Mouse (Mus musculus) midbrain, embryonic 15.5 days (tissue): Measurements from ENCODE around the gene Mip. TPM values are rescaled to one million over a fixed set of nuclear protein-coding genes. Genes with fewer than 3 reads are reported as not detected.
A peak's percentile ranks its signal among the peaks of the same experiment; 100 is the strongest.

Experiments
- ATAC-seq: fragments of 200-750 bp; cut with Nextera tagmentation; replicated peaks from 2 replicates; pipeline ENCODE4 v1.8.0; 2017; ENCODE audit warnings: moderate TSS enrichment
- H3K27ac ChIP-seq: fragments of 300-500 bp; sonication (generic); 2 replicates; pipeline ENCODE4 v1.5.1; 2015; ENCODE audit warnings: mild to moderate bottlenecking, inconsistent platforms
- H3K27me3 ChIP-seq: fragments of 300-500 bp; sonication (generic); replicated peaks from 2 replicates; pipeline ENCODE4 v1.6.1; 2015; ENCODE audit warnings: inconsistent platforms
- H3K36me3 ChIP-seq: fragments of 300-500 bp; sonication (generic); replicated peaks from 2 replicates; pipeline ENCODE4 v1.6.1; 2015; ENCODE audit warnings: inconsistent platforms
- H3K4me1 ChIP-seq: fragments of 300-500 bp; sonication (generic); 2 replicates; pipeline ENCODE4 v1.6.1; 2015; ENCODE audit warnings: inconsistent platforms
- H3K4me2 ChIP-seq: fragments of 300-500 bp; sonication (generic); 2 replicates; pipeline ENCODE4 v1.6.1; 2015; ENCODE audit warnings: inconsistent platforms, mild to moderate bottlenecking, moderate library complexity
- H3K4me3 ChIP-seq: fragments of 300-500 bp; sonication (generic); 2 replicates; pipeline ENCODE4 v1.5.1; 2015; ENCODE audit warnings: mild to moderate bottlenecking, inconsistent platforms
- H3K9ac ChIP-seq: fragments of 300-500 bp; sonication (generic); 2 replicates; pipeline ENCODE4 v1.6.1; 2015; ENCODE audit warnings: mild to moderate bottlenecking, inconsistent platforms
- H3K9me3 ChIP-seq: fragments of 300-500 bp; sonication (generic); 2 replicates; pipeline ENCODE4 v1.6.1; 2016; ENCODE audit warnings: inconsistent platforms
- WGBS: fragments of 180-500 bp; shearing (Covaris S2); methylation state at CpG from one replicate; pipeline ENCODE4 v1.1.7; 2015; ENCODE audit warnings: mixed read lengths; 5-methylcytosine and 5-hydroxymethylcytosine counted together
- polyA plus RNA-seq: library from polyadenylated mRNA; unstranded; fragments of >200 nt; fragmentation: Nextera tagmentation; extraction: Ambion mirVana; gene quantifications from 2 replicates; pipeline ENCODE4 v1.2.1, GENCODE M21; 2015

The Mip gene
- polyA plus RNA-seq, 1 experiment from 2014 or later = 0.09 TPM

- Histone ChIP-seq H3K4me1 (peaks cover 14% of the 10 kb centered on the region), H3K36me3 (0 out of 2 replicates have a peak, but pooled peaks cover 4% of the 10 kb centered on the region), H3K4me3 (no peak overlapping the region), H3K27me3 (no peaks in the 10 kb centered on the region), H3K9me3 (no peaks in the 10 kb centered on the region), H3K27ac (no peak overlapping the region), H3K4me2 (no peak overlapping the region), H3K9ac (no peak overlapping the region)
- WGBS = 49% methylated on average over 4 of the region's 4 CpGs
- no peak for ATAC-seq
Observed at GRCm38 (mm10) chr10:128236321-128236720, 10.7 kb downstream of the Mip start.

DNA sequence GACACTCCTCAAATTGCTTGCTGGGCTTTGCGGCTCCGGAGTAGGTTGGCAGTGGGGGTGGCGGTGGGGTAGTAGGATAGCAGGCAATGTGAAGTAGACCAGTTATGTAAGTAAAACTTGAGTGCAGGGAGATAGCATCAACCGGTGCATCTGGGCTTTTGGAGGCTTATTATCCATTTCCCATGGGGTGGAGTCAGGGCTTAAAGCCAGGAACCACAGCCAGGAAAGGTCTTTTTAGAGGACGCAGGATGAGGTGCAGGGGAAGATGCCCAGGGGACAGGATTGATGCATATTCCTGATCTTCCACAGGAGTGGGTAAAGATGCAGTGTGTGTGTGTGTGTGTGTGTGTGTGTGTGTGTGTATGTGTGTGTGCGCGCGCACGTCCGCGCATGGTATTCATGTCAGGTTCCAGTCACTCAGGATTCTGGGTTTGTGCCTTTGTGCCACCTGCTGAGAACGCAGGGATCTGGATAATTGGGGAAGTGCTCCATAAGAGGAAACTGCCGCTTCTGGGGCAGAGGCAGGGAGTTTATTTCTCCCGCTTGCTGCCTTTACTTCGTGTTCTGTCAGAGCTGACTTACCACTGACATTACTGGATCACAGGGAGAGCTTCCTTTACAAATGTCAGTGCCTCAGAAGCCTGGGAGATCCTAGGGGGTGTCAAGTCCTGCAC is 12.3 kb downstream of the Mip start:
- peaks cover 5% of the 10 kb centered on the region; the same call in 1 of the 2 replicates for H3K36me3 ChIP-seq
- H3K4me3 ChIP-seq = no peak overlapping the region
- H3K4me2 ChIP-seq = no peak overlapping the region
- ATAC-seq = no peak
- peaks cover 7% of the 10 kb centered on the region; the same call in 1 of the 2 replicates for H3K4me1 ChIP-seq
- H3K9me3 ChIP-seq = no peaks in the 10 kb centered on the region
- no peak overlapping the region for H3K9ac ChIP-seq
- 70% methylated on average over 15 of the region's 15 CpGs for WGBS
- 0 out of 2 replicates have a peak overlapping the region, but pooled peaks have one; percentile 11 for H3K27ac ChIP-seq
- no peaks in the 10 kb centered on the region for H3K27me3 ChIP-seq

- Histone ChIP-seq H3K4me2 (no peak overlapping the region), H3K4me1 (0 out of 2 replicates have a peak, but pooled peaks cover 6% of the 10 kb centered on the region), H3K27me3 (no peaks in the 10 kb centered on the region), H3K36me3 (peaks cover 8% of the 10 kb centered on the region; the same call in 1 of the 2 replicates), H3K27ac (no peak overlapping the region), H3K4me3 (no peak overlapping the region), H3K9me3 (no peaks in the 10 kb centered on the region), H3K9ac (no peak overlapping the region)
- no peak for ATAC-seq
- WGBS = 97% methylated on average over 4 of the region's 4 CpGs
Observed at GRCm38 (mm10) chr10:128239140-128239539, 13.5 kb downstream of the Mip start.

GRCm38 (mm10) chr10:128240131-128240530 is 14.5 kb downstream of the Mip start:
- no peak for ATAC-seq
- Histone ChIP-seq H3K9me3 (no peaks in the 10 kb centered on the region), H3K27me3 (no peaks in the 10 kb centered on the region), H3K36me3 (peaks cover 8% of the 10 kb centered on the region; the same call in 1 of the 2 replicates), H3K4me2 (no peak overlapping the region), H3K4me3 (no peak overlapping the region), H3K4me1 (0 out of 2 replicates have a peak, but pooled peaks cover 6% of the 10 kb centered on the region), H3K9ac (no peak overlapping the region), H3K27ac (no peak overlapping the region)
- 92% methylated on average over 18 of the region's 18 CpGs for WGBS

DNA sequence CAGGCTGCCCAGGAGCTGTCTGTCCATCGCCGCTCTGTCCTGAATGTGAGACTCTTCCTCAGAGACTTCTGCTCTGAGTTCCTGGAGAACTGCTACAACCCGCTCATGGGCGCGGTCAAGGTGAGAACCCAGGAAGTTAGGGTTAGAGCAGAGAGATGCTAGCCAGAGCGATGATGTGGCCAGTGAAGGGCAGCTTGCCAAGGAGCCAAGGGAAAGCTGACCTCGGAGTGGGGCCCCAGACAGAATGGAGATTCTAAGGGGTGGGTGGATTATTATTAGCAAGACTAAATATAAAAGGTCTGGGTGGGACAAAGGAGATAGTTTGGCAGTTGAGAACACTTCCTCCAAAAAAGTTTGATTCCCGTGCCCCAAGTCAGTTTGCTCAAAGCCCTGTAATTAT is 17.6 kb downstream of the Mip start:
- ATAC-seq = no peak
- 0 out of 2 replicates have a peak, but pooled peaks cover 2% of the 10 kb centered on the region for H3K4me1 ChIP-seq
- WGBS = 97% methylated on average over 8 of the region's 8 CpGs
- H3K27ac ChIP-seq = no peak overlapping the region
- H3K9me3 ChIP-seq = no peaks in the 10 kb centered on the region
- peaks cover 9% of the 10 kb centered on the region; the same call in 1 of the 2 replicates for H3K36me3 ChIP-seq
- H3K4me2 ChIP-seq = no peak overlapping the region
- H3K27me3 ChIP-seq = no peaks in the 10 kb centered on the region
- H3K9ac ChIP-seq = no peak overlapping the region
- H3K4me3 ChIP-seq = no peak overlapping the region

DNA sequence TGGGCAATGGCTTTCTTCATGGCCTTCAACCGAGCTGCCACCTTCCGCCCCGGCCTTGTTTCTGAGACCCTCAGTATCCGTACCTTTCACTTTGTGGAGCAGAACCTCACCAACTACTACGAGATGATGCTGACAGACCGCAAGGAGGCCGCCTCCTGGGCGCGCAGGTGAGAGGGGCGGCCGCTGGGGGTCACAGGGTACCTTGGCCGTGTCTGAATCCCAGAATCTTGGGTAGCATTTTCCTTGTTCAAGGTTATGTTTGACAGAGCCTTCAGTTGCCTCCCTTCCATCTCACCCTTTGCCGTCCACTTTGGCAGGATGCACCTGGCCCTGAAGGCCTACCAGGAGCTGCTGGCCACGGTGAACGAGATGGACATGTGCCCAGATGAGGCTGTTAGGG is 18.5 kb downstream of the Mip start:
- Histone ChIP-seq H3K36me3 (peaks cover 13% of the 10 kb centered on the region; the same call in 1 of the 2 replicates), H3K4me1 (no peaks in the 10 kb centered on the region), H3K27ac (no peak overlapping the region), H3K4me3 (no peak overlapping the region), H3K27me3 (no peaks in the 10 kb centered on the region), H3K9me3 (no peaks in the 10 kb centered on the region), H3K4me2 (no peak overlapping the region), H3K9ac (no peak overlapping the region)
- ATAC-seq = no peak
- WGBS = 96% methylated on average over 15 of the region's 15 CpGs

DNA sequence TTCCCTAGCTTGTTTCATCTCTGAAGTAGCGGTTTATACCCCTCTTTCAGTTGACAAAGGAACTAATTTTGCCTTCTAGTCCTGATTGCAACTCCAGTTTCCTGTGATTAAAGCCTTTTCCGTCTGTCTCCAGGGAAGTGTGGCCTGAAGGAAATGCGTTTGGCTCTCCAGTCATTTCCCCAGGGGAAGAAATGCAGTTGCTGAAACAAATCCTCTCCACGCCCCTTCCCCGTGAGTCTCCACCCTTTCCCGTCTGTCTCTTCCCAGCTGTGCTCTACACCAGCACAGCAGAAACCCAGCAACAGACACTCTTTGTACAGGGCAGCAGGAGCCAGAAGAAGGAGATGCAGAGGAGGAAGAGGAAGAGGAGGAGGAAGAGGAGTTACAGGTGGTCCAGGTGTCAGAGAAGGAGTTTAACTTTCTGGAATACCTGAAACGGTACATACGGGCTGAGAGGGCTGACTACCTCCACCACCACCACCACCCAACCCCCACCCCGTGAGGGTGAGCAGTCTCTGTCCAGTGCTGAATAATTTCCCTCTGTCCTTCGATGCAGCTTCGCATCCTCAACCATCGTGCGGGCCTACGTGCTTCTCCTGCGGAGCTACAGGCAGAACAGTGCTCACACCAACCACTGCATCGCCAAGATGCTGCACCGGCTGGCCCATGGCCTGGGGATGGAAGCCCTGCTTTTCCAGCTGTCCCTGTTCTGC is 21.5 kb downstream of the Mip start:
- H3K9me3 ChIP-seq = no peaks in the 10 kb centered on the region
- H3K4me3 ChIP-seq = no peak overlapping the region
- peaks cover 10% of the 10 kb centered on the region for H3K36me3 ChIP-seq
- 84% methylated on average over 17 of the region's 17 CpGs for WGBS
- H3K4me1 ChIP-seq = no peaks in the 10 kb centered on the region
- H3K27me3 ChIP-seq = no peaks in the 10 kb centered on the region
- no peak for ATAC-seq
- H3K9ac ChIP-seq = no peak overlapping the region
- H3K4me2 ChIP-seq = no peak overlapping the region
- no peak overlapping the region for H3K27ac ChIP-seq

DNA sequence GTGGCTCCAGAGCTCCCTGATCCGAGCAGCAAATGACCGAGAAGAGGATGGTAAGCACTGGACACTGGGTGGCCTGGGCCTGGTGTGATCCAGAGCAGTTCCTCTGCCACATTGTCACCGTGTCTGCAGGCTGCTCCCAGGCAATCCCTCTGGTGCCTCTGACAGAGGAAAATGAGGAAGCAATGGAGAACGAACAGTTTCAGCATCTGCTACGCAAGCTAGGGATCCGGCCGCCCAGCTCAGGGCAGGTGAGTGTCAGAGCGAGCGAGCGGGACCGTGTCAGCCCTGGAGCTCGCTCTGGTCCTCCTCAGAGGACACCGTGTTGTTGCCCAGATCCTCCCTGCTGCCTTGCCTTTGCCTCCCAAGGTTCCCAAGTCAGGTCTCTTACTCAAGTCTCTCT is 24.9 kb downstream of the Mip start:
- H3K9ac ChIP-seq = no peak overlapping the region
- no peaks in the 10 kb centered on the region for H3K9me3 ChIP-seq
- ATAC-seq = no peak
- no peaks in the 10 kb centered on the region for H3K4me1 ChIP-seq
- no peak overlapping the region for H3K4me2 ChIP-seq
- 95% methylated on average over 13 of the region's 13 CpGs for WGBS
- no peaks in the 10 kb centered on the region for H3K27me3 ChIP-seq
- H3K4me3 ChIP-seq = no peak overlapping the region
- H3K27ac ChIP-seq = no peak overlapping the region
- H3K36me3 ChIP-seq = peaks cover 5% of the 10 kb centered on the region; the same call in 1 of the 2 replicates

GRCm38 (mm10) chr10:128253677-128254255 is 28.1 kb downstream of the Mip start, which contains the start of gene Apon:
Apon (plus strand) TSS chr10:128254096.
- no peak for ATAC-seq

DNA sequence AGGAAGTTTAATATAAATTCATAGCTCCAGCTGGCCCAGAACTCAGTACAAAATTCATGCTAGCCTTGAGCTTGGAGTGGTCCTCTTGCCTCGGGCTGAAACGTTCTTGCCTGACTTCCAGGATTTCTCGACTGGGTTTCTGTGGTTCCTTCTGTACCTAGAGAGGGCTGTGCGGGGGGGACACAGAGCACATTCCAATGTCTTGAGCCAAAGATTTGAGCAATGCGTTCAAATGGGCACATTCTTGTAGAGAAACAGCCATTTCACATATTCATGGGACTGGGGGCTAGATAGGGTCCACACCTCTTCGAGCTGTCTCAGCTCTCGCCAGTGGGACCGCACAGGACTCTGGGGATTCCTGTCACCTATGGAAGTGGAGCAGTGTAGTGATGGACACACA is 30.3 kb downstream of the Mip start:
- Histone ChIP-seq H3K27me3 (no peaks in the 10 kb centered on the region), H3K4me2 (no peak overlapping the region), H3K9me3 (no peaks in the 10 kb centered on the region), H3K36me3 (no peaks in the 10 kb centered on the region; the same call in 1 of the 2 replicates), H3K27ac (no peak overlapping the region), H3K4me3 (no peak overlapping the region), H3K9ac (no peak overlapping the region), H3K4me1 (no peaks in the 10 kb centered on the region)
- ATAC-seq = no peak
- 86% methylated on average over 8 of the region's 8 CpGs for WGBS

More at GRCm38 (mm10) chr10:128253677-128254255, 28.1 kb downstream of the Mip start, which contains the start of gene Apon:
- Histone ChIP-seq H3K4me3 (no peak within 1 kb of the TSS), H3K36me3 (no peaks in the 10 kb centered on the region; the same call in 1 of the 2 replicates), H3K4me1 (no peaks in the 10 kb centered on the region), H3K27ac (no peak within 1 kb of the TSS), H3K9me3 (no peaks in the 10 kb centered on the region), H3K4me2 (no peak within 1 kb of the TSS), H3K27me3 (no peaks in the 10 kb centered on the region), H3K9ac (no peak within 1 kb of the TSS)
- WGBS = 93% methylated on average over 4 of the region's 4 CpGs

GRCm38 (mm10) chr10:128256328-128256727 is 30.7 kb downstream of the Mip start:
- no peaks in the 10 kb centered on the region; the same call in 1 of the 2 replicates for H3K36me3 ChIP-seq
- WGBS = 90% methylated on average over 8 of the region's 8 CpGs

DNA sequence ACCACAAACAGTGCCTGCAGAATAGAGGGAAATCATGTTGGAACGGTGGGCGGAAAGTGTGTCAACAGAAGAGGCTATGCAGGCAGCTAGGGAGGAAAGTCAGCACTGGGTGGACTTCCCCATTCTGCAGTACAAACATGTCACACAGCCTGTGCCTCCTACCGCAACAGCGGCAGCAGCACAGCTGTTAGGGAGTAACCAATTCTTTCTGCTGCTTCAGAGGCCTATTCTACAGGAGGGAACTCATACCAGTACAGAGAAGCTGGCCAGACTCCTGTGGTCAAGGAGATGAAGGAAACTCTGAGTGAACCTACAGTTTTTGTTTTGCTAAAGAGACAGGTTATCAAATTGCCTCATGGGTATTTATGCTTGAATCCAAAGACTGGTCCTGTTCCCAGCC is 33.3 kb downstream of the Mip start:
- no peak for ATAC-seq
- 85% methylated on average over 4 of the region's 4 CpGs for WGBS

More at GRCm38 (mm10) chr10:128256328-128256727, 30.7 kb downstream of the Mip start:
- Histone ChIP-seq H3K9ac (no peak overlapping the region), H3K27ac (no peak overlapping the region), H3K4me1 (no peaks in the 10 kb centered on the region), H3K4me3 (no peak overlapping the region), H3K27me3 (no peaks in the 10 kb centered on the region), H3K9me3 (no peaks in the 10 kb centered on the region), H3K4me2 (no peak overlapping the region)
- ATAC-seq = no peak

More for the DNA sequence above, 33.3 kb downstream of the Mip start:
- Histone ChIP-seq H3K27ac (no peak overlapping the region), H3K27me3 (no peaks in the 10 kb centered on the region), H3K36me3 (no peaks in the 10 kb centered on the region), H3K4me3 (no peak overlapping the region), H3K9me3 (no peaks in the 10 kb centered on the region), H3K4me2 (no peak overlapping the region), H3K4me1 (no peaks in the 10 kb centered on the region), H3K9ac (no peak overlapping the region)
